Mouse (Mus musculus) right cerebral cortex, postnatal 10 days (tissue): ENCODE results near the gene Hapln3.
A peak's percentile ranks its signal among the peaks of the same experiment; 100 is the strongest.

Experiments
- DNase-seq, 2 experiments: peaks; one replicate each; pipeline ENCODE4 v3.0.0; 2021; ENCODE audit warnings: low spot score in 2 of 2

Gene Hapln3

GRCm38 (mm10) chr7:79130843-79131444 lies at the start of gene Hapln3:
Gene Hapln3, minus strand, starts transcription at chr7:79131018.
- DNase-seq: peak; percentile 46 to 48

- DNase-seq: no peak
These were observed 43.0 kb upstream of the Hapln3 start for GRCm38 (mm10) chr7:79173800-79174199.

- no peak for DNase-seq
These were observed 41.0 kb upstream of the Hapln3 start for GRCm38 (mm10) chr7:79171782-79172181.

- no peak for DNase-seq
These were observed 36.3 kb upstream of the Hapln3 start for GRCm38 (mm10) chr7:79167006-79167562.

DNA sequence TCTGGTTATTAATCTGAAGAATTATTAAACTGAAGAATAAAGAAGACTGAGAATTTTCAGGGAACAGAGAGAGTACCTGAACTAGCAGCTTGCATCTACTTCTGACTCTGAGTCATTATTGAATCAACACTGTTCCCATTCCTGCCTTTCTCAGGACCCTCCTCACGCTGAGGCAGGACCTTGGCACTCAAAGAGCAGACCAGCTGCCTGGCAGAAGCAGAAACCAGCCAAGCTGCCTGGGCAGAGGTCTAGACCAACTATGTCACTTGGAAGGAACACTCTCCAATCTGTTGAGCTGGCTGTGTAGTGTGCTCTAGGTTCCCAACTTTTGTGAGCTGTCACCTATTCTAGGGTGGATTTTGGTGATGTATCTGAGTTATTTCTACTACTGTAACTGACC lies 28.6 kb upstream of the Hapln3 start:
- DNase-seq: no peak

DNA sequence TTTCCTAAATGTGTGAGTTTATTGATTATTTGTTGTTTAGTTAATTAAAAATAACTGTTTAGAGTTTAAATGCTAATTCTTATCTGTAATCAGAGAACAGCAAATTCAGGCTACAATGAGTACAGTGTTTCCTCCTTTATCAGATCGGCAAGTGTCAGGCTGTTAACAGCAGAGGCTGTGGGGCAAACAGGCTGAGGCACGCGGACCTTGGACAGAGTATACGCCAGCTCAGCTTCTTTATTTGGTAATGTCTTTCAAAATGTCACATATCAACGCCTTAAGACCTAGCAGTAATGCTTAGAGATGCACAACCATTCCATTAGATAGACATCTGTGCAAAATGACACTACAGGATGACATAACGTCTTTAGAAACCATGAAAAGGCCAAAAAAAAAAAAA lies 18.7 kb upstream of the Hapln3 start:
- DNase-seq: no peak

DNA sequence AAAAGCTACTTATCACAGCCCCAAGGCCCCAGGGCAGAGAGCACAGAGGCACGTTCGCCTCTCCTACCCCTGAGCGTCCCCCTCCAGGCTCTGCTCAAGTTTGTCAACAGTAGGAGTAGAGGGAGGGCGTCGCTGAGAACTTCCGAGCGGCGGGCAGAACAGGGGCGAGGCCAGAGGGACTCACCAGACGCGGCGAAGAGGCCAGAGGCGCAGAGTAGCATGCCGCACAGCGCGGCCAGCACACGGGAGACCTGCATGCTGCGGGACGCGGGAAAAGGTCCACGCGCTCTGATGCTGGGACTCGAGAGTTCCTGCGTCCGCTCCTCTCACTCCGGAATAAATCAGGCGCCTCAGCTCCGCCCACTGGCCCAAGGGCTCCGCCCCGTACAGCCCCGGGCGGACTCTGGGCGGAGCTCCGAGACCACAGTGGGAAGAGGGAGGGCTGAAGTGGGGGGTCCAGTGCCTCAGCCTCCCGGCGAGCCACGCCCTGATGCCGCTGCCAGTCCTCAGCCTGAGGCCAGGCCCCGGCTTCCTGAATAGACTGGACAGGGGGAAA lies 18.0 kb upstream of the Hapln3 start, which contains the start of gene Mfge8:
Mfge8 (minus strand) TSS at position 350 of the 556 bp plus-strand sequence.
- DNase-seq: peak; percentile 82 to 84

GRCm38 (mm10) chr7:79147931-79148653 lies 17.3 kb upstream of the Hapln3 start:
- no peak for DNase-seq

- DNase-seq: no peak
These were observed 16.4 kb upstream of the Hapln3 start for GRCm38 (mm10) chr7:79147011-79147837.

- peak; percentile 84 to 88 for DNase-seq
These were observed 10.1 kb upstream of the Hapln3 start for GRCm38 (mm10) chr7:79140897-79141296.

DNA sequence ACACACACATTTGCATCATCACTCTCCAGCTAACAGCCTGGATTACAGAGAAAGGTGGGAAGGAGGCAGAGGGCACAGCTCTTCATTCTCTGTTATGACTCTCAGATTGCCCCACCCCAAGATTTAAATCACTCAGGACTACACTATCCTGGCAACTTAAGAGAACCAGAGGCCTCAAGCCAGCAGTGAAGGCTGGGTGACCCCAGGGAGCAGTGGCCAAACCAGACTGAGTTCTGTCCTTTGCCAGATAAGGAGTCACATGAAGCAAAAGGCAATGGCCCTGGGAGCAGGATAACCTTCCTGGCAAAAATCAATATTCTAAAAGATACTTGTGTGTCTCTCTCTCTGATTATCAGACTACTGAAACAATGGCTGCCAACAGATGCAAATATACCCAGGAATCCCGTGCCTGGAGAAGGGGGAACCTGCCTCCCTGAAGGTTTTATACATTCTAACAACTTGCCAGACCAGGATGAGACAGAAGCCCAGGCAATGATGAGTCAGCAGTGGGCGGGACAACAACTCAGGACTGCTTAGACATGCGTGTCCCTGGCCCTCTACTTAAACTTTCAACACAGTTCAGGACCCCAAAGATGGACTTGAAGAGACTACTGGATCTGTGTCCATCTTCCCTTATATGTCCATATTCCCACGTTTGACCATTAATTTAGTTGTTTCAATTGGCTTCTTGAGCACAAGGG lies 9.2 kb upstream of the Hapln3 start:
- DNase-seq: no peak

- DNase-seq: no peak
These were observed 8.6 kb upstream of the Hapln3 start for GRCm38 (mm10) chr7:79139328-79139824.

GRCm38 (mm10) chr7:79133391-79133790 lies 2.6 kb upstream of the Hapln3 start:
- DNase-seq: no peak

- DNase-seq: no peak
These were observed 433 bp downstream of the Hapln3 start for GRCm38 (mm10) chr7:79130385-79130784.

GRCm38 (mm10) chr7:79129883-79130282 lies 935 bp downstream of the Hapln3 start:
- DNase-seq: no peak

DNA sequence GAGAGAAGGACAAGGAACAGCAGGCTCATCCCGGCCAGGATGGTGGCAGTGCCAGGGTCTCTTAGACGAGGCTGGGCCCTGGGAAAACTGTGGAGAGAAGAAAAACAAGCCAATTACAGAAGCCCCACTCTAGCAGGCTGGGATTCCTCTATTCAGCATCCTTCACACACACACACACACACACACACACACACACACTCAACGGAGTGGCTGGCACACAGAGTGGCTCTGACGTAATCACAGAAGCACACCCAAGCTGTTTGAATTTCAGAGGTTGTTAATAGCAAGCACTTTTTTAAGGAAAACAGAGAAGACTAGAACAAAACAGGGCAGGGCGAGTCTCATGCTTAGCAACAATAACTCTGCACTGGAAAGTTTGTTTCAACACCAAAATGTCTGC lies 7.4 kb downstream of the Hapln3 start:
- DNase-seq: peak; percentile 72 to 80

DNA sequence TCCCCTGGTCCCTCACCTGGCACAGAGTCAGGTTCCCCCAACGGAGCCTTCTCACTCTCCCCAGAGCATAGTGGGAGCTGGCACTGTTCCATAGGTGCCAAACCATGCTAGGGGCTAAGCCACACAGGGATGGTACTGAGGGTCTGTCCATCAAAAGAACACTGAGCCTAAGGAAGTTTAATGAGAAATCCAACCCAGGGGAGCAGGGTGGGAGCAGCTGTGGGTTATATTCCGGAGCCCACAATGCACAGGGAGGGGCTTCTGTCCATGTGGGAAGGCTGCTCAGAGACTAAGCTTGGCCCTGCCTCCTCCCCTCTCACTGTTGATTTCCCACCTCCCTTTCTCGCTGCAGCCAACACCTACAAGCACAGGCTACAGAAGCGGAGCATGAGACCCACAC lies 17.0 kb downstream of the Hapln3 start:
- DNase-seq: no peak

GRCm38 (mm10) chr7:79096492-79096891 lies 34.3 kb downstream of the Hapln3 start:
- no peak for DNase-seq

DNA sequence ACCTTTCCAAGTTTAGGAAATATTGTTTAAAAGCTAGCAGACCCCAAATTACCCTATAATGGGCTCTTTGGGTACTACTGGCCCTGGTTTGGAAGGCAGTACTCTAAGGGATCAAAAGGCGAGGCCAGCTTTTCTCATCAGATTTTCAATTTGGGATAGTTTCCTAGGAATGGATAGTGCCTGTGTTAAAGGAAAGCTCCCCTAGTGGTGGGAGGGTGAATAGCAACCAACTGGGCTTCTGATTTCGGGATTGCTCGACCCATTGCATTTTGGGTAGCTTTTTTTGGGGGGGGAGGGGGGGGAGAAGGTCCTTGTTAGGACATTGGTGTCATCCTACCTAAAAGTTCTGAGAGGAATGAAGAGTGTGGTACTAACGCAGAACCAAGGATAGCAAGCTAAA lies 41.7 kb downstream of the Hapln3 start:
- DNase-seq: peak in 1 of 2 experiments; percentile 46

DNA sequence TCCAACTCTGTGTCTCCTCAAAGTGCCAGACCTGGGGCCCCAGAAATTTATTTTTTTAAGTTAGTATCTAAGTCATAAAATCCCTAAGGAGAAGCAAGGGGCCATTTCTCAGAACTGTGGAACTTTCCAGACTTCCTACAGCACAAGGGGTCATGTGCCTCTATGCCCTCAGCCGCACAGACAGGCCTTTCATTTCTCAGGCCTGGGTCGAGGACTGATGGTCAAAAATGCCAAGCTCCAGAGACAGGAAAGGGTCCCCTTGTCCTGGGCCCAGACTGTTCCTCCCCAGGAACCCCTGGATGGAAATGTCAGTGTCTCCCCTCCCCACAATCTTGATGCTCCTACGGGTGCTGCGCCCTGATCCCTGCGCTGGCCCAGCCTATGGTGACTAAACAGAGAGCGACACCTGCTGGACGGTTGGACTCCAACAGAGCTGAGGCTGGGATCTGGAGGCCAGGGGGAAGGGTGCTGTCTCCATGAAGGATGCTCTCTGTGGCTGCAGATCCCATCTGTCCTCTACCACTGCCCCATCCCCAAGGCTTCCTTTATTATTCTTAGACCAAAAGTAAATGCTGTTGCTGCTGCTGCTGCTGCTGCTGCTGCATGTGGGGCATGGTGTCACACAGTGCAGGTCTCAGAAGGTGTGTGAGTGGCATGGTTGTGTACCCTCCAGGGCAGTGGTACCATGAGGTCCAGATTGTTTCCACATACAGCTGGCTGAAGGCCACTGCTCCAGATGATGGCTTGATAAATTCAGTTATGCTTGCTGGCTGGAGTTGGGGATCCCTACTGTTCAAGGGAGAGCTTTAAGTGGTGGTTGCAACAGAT lies 50.0 kb downstream of the Hapln3 start:
- peak; percentile 67 to 84 for DNase-seq
